Comparison of ENCODE assay signal across 7 mouse cellular contexts in genomic region chr13:107889588-107889984, GRCm38 (mm10).
A peak's percentile ranks its signal among the peaks of the same experiment; 100 is the strongest.
DNase-seq lines count a peak whose midpoint lies in the region; ATAC-seq and TF ChIP-seq lines count a peak whose summit lies in the region.

No protein-coding gene starts in this region.

- peak overlapping the region; percentile 95 for H3K9ac ChIP-seq in liver, adult 2 months (ENCODE audit: low read depth, low read length)
- H3K9ac ChIP-seq in liver, embryonic 11.5 days (ENCODE audit: low read depth, low read length) = peak overlapping the region; percentile 73

- H3K4me1 ChIP-seq in liver, adult 2 months (ENCODE audit: control insufficient read depth, insufficient read depth, low read length) = peaks cover 2% of the 10 kb centered on the region
- H3K4me1 ChIP-seq in forebrain, embryonic 10.5 days = peaks cover 41% of the 10 kb centered on the region
- H3K4me1 ChIP-seq in liver, embryonic 11.5 days (replicated peaks; ENCODE audit: control insufficient read depth, insufficient read depth, low read length) = peaks cover 9% of the 10 kb centered on the region

- ATAC-seq in liver, embryonic 11.5 days (replicated peaks; ENCODE audit: low FRiP score) = no peak

- DNase-seq in liver, adult 2 months (ENCODE audit: extremely low read depth, low read depth, low spot score) = no peak
- DNase-seq in liver (no peak), adipocyte (ENCODE audit: low spot score) (peak; percentile 31)
- DNase-seq in forebrain, embryonic 10.5 days (ENCODE audit: extremely low spot score, low spot score) = no peak
- DNase-seq in liver, embryonic 11.5 days (ENCODE audit: low spot score) = no peak
- no peak for DNase-seq in adrenal gland, postnatal 36 days
- DNase-seq in ovary, postnatal 10 days (ENCODE audit: low spot score) = no peak

- no peaks in the 10 kb centered on the region for H3K27me3 ChIP-seq in liver, adult 2 months (ENCODE audit: control insufficient read depth, insufficient read depth, low read length)
- H3K27me3 ChIP-seq in forebrain, embryonic 10.5 days (ENCODE audit: poor library complexity, severe bottlenecking) = peaks cover 26% of the 10 kb centered on the region
- H3K27me3 ChIP-seq in liver, embryonic 11.5 days (replicated peaks; ENCODE audit: control insufficient read depth, insufficient read depth, low read length) = peaks cover 38% of the 10 kb centered on the region

- no peak for TF ChIP-seq POLR2A in liver, adult 2 months (IDR thresholded peaks at IDR 0.05; ENCODE audit: extremely low read depth, insufficient read depth, low read length)

- no peaks in the 10 kb centered on the region for H3K36me3 ChIP-seq in liver, adult 2 months (ENCODE audit: control insufficient read depth, insufficient read depth, low read length)
- no peaks in the 10 kb centered on the region for H3K36me3 ChIP-seq in forebrain, embryonic 10.5 days (replicated peaks)
- no peaks in the 10 kb centered on the region for H3K36me3 ChIP-seq in liver, embryonic 11.5 days (ENCODE audit: control insufficient read depth, insufficient read depth, low read length)

- 7% methylated on average over 59 of the region's 66 CpGs for WGBS in liver, adult 2 months
- 4% methylated on average over 55 of the region's 66 CpGs for WGBS in forebrain, embryonic 10.5 days
- under 1% methylated on average over 54 of the region's 66 CpGs for WGBS in liver, embryonic 11.5 days

- peak overlapping the region; percentile 47; the same call in 1 of the 2 replicates for H3K27ac ChIP-seq in liver, adult 2 months (replicated peaks; ENCODE audit: insufficient read depth, low read depth, low read length)
- peak overlapping the region; percentile 97 for H3K27ac ChIP-seq in forebrain, embryonic 10.5 days
- peak overlapping the region; percentile 64 for H3K27ac ChIP-seq in liver, embryonic 11.5 days (ENCODE audit: low read depth, low read length)

- no peaks in the 10 kb centered on the region for H3K9me3 ChIP-seq in forebrain, embryonic 10.5 days
- no peaks in the 10 kb centered on the region for H3K9me3 ChIP-seq in liver, embryonic 11.5 days (ENCODE audit: control insufficient read depth, low read length)

- peaks cover 19% of the 10 kb centered on the region for H3K79me2 ChIP-seq in liver, adult 2 months (ENCODE audit: control insufficient read depth, insufficient read depth, low read length)

- H3K4me3 ChIP-seq in liver, adult 2 months (ENCODE audit: insufficient read depth, low read depth, low read length) = peak overlapping the region; percentile 89
- peak overlapping the region; percentile 93 for H3K4me3 ChIP-seq in forebrain, embryonic 10.5 days
- H3K4me3 ChIP-seq in liver, embryonic 11.5 days (ENCODE audit: low read depth, low read length) = peak overlapping the region; percentile 84

- H3K4me2 ChIP-seq in liver, embryonic 11.5 days = peak overlapping the region; percentile 98

- TF ChIP-seq CTCF in liver, adult 2 months (IDR thresholded peaks at IDR 0.05; ENCODE audit: low read depth, low read length) = no peak

Comparison
In these comparisons a context has a peak if more than half of its experiments do, and no peak if none do; other contexts are left out.
1. H3K27ac ChIP-seq: peak in every context shown above with its lines; median percentile 97 in forebrain, embryonic 10.5 days; 64 in liver, embryonic 11.5 days; 47 in liver, adult 2 months.